Mouse (Mus musculus) thymus, postnatal 10 days (tissue): ENCODE results near the gene Gm20696.

ENCODE experiments used
- DNase-seq, 2 experiments: peaks; one replicate each; pipeline ENCODE4 v3.0.0; 2021; ENCODE audit warnings: low spot score in 2 of 2

Gene Gm20696

GRCm38 (mm10) chr6:99625306-99625705, 41.3 kb downstream of the Gm20696 start:
- DNase-seq = no peak

- no peak for DNase-seq
Measured at GRCm38 (mm10) chr6:99624542-99624941, 42.1 kb downstream of the Gm20696 start.

GRCm38 (mm10) chr6:99623641-99624040, 43.0 kb downstream of the Gm20696 start:
- no peak for DNase-seq

GRCm38 (mm10) chr6:99621167-99621566, 45.4 kb downstream of the Gm20696 start:
- no peak for DNase-seq

GRCm38 (mm10) chr6:99620471-99620870, 46.1 kb downstream of the Gm20696 start:
- DNase-seq = no peak

- DNase-seq = no peak
Measured at GRCm38 (mm10) chr6:99619964-99620363, 46.6 kb downstream of the Gm20696 start.

- DNase-seq = no peak
Measured at GRCm38 (mm10) chr6:99619466-99619865, 47.1 kb downstream of the Gm20696 start.

- no peak for DNase-seq
Measured at GRCm38 (mm10) chr6:99617867-99618266, 48.7 kb downstream of the Gm20696 start.

GRCm38 (mm10) chr6:99617415-99617814, 49.2 kb downstream of the Gm20696 start:
- DNase-seq = no peak

GRCm38 (mm10) chr6:99615272-99615751, 51.3 kb downstream of the Gm20696 start:
- no peak for DNase-seq

GRCm38 (mm10) chr6:99614566-99615271, 51.9 kb downstream of the Gm20696 start:
- DNase-seq = no peak

GRCm38 (mm10) chr6:99611866-99612265, 54.7 kb downstream of the Gm20696 start:
- peak in 1 of 2 experiments; percentile 26 for DNase-seq

GRCm38 (mm10) chr6:99610454-99611427, 55.9 kb downstream of the Gm20696 start:
- DNase-seq = peak in 1 of 2 experiments; percentile 29

- DNase-seq = no peak
Measured at GRCm38 (mm10) chr6:99606079-99606478, 60.5 kb downstream of the Gm20696 start.

- no peak for DNase-seq
Measured at GRCm38 (mm10) chr6:99604758-99605157, 61.8 kb downstream of the Gm20696 start.

- DNase-seq = no peak
Measured at GRCm38 (mm10) chr6:99602434-99602833, 64.2 kb downstream of the Gm20696 start.

- no peak for DNase-seq
Measured at GRCm38 (mm10) chr6:99600886-99601285, 65.7 kb downstream of the Gm20696 start.

GRCm38 (mm10) chr6:99600168-99600793, 66.3 kb downstream of the Gm20696 start:
- DNase-seq = peak; percentile 67 to 78

GRCm38 (mm10) chr6:99599651-99600050, 66.9 kb downstream of the Gm20696 start:
- DNase-seq = no peak

GRCm38 (mm10) chr6:99599229-99599628, 67.4 kb downstream of the Gm20696 start:
- no peak for DNase-seq

- DNase-seq = no peak
Measured at GRCm38 (mm10) chr6:99577040-99577439, 89.6 kb downstream of the Gm20696 start.

- DNase-seq = no peak
Measured at GRCm38 (mm10) chr6:99575633-99576032, 91.0 kb downstream of the Gm20696 start.
